Mouse (Mus musculus): ENCODE measurements around the gene Parl. TPM values are rescaled to one million over a fixed set of nuclear protein-coding genes. Genes with fewer than 3 reads are reported as not detected.

The Parl gene
- total RNA-seq, 2 experiments from 2014 or later, result 89.4 to 103 TPM

DNA sequence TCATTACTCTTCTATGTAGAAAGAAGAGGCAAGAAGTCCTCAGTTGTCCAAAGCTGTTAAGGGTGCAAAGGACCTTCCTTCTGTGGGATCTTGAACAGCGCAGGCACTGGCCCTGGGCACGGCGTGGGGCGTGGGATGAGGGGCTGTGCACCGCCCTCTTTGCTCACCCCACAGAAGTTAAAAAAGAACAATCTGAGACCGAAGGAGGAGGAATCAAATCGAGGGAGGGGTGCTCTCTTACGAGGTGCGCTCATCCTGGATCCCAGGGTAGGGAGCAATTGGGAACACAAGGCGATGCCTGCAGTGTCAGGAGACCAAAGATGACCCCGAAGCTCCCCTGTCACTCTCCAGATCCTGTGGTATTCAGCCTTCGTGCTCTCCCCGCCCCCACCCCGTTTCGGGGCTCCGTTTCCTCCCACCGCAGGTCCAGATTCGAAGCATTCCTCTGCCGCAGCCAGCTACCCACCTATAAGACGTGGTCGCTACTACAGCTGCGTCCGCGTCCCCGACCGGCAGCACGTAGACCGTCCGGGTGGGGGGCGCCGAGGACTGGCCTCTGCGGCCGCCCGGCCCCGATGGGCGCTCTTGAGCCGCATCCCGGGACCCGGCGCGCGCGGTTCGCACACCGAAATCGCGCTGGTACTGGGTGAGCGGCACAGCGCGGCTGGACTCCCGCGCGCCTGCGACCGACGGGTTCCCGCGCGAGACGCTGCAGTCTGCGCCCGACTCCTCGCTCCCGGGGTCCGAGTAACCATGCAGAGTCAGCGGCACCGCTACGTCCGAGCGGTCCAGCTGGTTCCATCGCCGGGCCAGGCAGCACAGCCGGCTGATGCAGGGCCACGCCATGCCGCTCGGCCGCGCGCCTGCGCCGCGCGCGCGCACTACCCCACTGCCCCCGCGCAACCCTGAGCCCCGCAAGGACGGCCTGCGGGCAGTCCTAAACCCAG lies 61.4 kb downstream of the Parl start, which contains the start of gene Map6d1:
TSS of gene Map6d1 (minus strand) at position 891 of the 947 bp plus-strand sequence.
- intact Hi-C loops (cut with DNase I), result no loop called here
- DNase-seq, result peak; percentile 56 to 60

DNA sequence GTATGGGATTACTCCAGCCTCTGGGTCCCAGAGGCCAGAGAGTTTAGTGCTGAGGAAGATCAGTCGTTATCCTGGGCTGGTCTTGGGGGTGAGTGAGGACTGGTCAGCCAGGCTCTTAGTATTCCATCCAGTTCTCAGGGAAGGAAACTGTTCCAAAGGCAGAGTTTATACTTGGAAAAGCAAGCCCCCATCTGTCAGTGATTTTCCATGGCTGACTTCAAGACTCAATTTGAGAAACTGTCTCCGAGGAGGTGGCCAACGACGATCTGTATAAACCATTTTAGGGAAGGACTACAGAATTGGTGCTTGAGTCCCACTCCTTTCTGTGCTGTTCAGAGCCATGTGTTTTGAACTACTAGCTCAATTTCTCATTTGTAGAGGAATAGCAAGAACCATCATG lies 63.5 kb downstream of the Parl start:
- intact Hi-C loops (cut with DNase I), result no loop called here
- no peak for DNase-seq

DNA sequence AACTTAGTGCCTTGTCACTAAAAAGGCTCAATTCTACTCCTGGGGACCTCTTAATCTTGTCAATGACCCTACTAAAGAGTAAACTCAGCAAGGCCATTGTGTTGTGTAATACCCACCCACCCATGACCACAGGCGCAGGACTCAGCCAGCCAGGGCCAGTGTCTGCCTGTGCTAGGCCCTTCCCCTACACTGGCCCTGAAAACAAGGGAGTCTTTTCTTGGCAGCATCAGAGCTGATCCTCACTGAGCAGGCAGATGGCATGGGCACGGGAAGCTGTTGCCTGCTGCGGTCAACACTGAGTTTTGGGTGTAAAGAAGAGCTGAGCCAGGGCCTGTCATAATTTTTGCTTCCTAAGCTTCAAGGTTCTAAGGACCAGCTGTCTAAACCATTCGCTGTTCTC lies 64.8 kb downstream of the Parl start:
- intact Hi-C loops (cut with DNase I), result no loop called here
- DNase-seq, result no peak

DNA sequence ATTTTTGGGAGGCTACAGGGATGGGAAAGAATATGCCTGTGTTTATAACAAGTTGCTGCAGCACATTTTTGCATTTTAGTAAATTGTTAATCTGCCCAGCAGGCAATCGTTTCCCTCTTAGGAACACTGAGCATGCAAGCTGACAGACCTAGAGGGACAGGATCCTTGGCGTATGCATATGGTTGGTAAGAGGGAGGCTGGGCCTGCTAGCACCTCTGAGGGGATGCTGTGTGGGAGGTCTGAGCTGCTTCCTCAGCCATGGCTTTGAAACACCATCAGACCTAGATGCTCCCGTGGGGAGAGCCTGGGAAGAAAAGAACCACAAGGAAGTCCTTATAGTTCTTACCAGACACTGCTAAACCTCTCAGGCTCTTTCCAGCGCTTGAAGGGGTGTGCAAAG lies 67.8 kb downstream of the Parl start:
- DNase-seq, result no peak
- intact Hi-C loops (cut with DNase I), result no loop called here

Other genes starting within 250 kb of the Parl start
- 100 to 1,000 TPM; 210 to 229 TPM for gene Klhl24, start 204.8 kb downstream of the Parl start, total RNA-seq (2021)
- 10 to 100 TPM; 17.4 to 21.0 TPM for gene Yeats2, start 161.3 kb downstream of the Parl start, total RNA-seq (2021)
- 1 to 10 TPM in 1 of 2 experiments, under 1 TPM in 1; 0.51 to 1.1 TPM for gene Map6d1, start 61.0 kb downstream of the Parl start, total RNA-seq (2021)
- gene Cyp2ab1, start 23.0 kb upstream of the Parl start, total RNA-seq (2021), result 1 to 10 TPM in 1 of 2 experiments, under 1 TPM in 1; 0.63 to 1.1 TPM
- gene Abcc5, start 124.0 kb upstream of the Parl start, total RNA-seq (2021), result 10 to 100 TPM; 42.0 to 43.3 TPM
- gene Eif2b5, start 196.4 kb upstream of the Parl start, total RNA-seq (2021), result 10 to 100 TPM; 49.7 to 50.4 TPM
- gene Dvl3, start 214.6 kb upstream of the Parl start, total RNA-seq (2021), result 10 to 100 TPM; 51.1 to 51.7 TPM
- 100 to 1,000 TPM; 218 to 220 TPM for gene Ap2m1, start 233.1 kb upstream of the Parl start, total RNA-seq (2021)
- 10 to 100 TPM; 69.1 to 72.7 TPM for gene Abcf3, start 246.2 kb upstream of the Parl start, total RNA-seq (2021)

Measured in heart, postnatal 14 days (tissue).